Comparison of ENCODE assay signal across 8 mouse cellular contexts in genomic region chr19:44281825-44282447, GRCm38 (mm10). TPM values are rescaled to one million over a fixed set of nuclear protein-coding genes. Genes with fewer than 3 reads are reported as not detected.
A peak's percentile ranks its signal among the peaks of the same experiment; 100 is the strongest.
DNase-seq lines count a peak whose midpoint lies in the region; ATAC-seq and TF ChIP-seq lines count a peak whose summit lies in the region.
"Not testable (repeated sequence)": the region's sequence is repeated elsewhere in the genome, so short reads cannot be mapped to it uniquely, and the experiment has no call there.

No protein-coding gene starts in this region.

- TF ChIP-seq POLR2A in ES-Bruce4 (IDR thresholded peaks at IDR 0.05; ENCODE audit: insufficient read depth, low read length): not testable (repeated sequence)

- not testable (repeated sequence) for H3K9ac ChIP-seq in ES-Bruce4 (ENCODE audit: low read depth, poor library complexity, severe bottlenecking); embryonic facial prominence, embryonic 14.5 days (ENCODE audit: low read depth, low read length); hindbrain, postnatal 0 days (replicated peaks; ENCODE audit: low read length); liver, embryonic 16.5 days (ENCODE audit: low read depth, low read length); midbrain, embryonic 12.5 days (replicated peaks); neural tube, embryonic 15.5 days (replicated peaks)

- DNase-seq in embryonic facial prominence, embryonic 14.5 days (ENCODE audit: low spot score): peak; percentile 39
- DNase-seq in heart, embryonic 10.5 days (ENCODE audit: low spot score); hindbrain, postnatal 0 days (ENCODE audit: low spot score); limb, embryonic 10.5 days (ENCODE audit: low spot score): not testable (repeated sequence)

- H3K27ac ChIP-seq in ES-Bruce4 (ENCODE audit: insufficient read depth, low read length): peak overlapping the region; percentile 92
- H3K27ac ChIP-seq in embryonic facial prominence, embryonic 14.5 days (replicated peaks; ENCODE audit: low read depth, low read length): peak overlapping the region; percentile 77
- H3K27ac ChIP-seq in heart, embryonic 10.5 days: peak overlapping the region; percentile 93
- peak overlapping the region; percentile 45; the same call in 1 of the 2 replicates for H3K27ac ChIP-seq in hindbrain, postnatal 0 days
- H3K27ac ChIP-seq in limb, embryonic 10.5 days: peak overlapping the region; percentile 94
- peak overlapping the region; percentile 73 for H3K27ac ChIP-seq in liver, embryonic 16.5 days (ENCODE audit: low read length)
- H3K27ac ChIP-seq in midbrain, embryonic 12.5 days (replicated peaks): peak overlapping the region; percentile 94
- peak overlapping the region; percentile 58 for H3K27ac ChIP-seq in neural tube, embryonic 15.5 days (replicated peaks)

- WGBS in embryonic facial prominence, embryonic 14.5 days: 11% methylated on average over 1 of the region's 1 CpGs
- WGBS in heart, embryonic 10.5 days: 35% methylated on average over 1 of the region's 1 CpGs
- WGBS in hindbrain, postnatal 0 days: 52% methylated on average over 1 of the region's 1 CpGs
- WGBS in limb, embryonic 10.5 days: 39% methylated on average over 1 of the region's 1 CpGs
- 24% methylated on average over 1 of the region's 1 CpGs for WGBS in liver, embryonic 16.5 days (ENCODE audit: insufficient replicate concordance)
- 60% methylated on average over 1 of the region's 1 CpGs for WGBS in midbrain, embryonic 12.5 days
- WGBS in neural tube, embryonic 15.5 days: 58% methylated on average over 1 of the region's 1 CpGs

- not testable (repeated sequence) for ATAC-seq in embryonic facial prominence, embryonic 14.5 days (ENCODE audit: low read depth); hindbrain, postnatal 0 days; liver, embryonic 16.5 days (ENCODE audit: low read depth); midbrain, embryonic 12.5 days (ENCODE audit: low FRiP score, low read depth); neural tube, embryonic 15.5 days (ENCODE audit: low FRiP score)

- not testable (repeated sequence) for H3K36me3 ChIP-seq in ES-Bruce4 (ENCODE audit: control insufficient read depth, insufficient read depth, low read length, poor library complexity, severe bottlenecking); embryonic facial prominence, embryonic 14.5 days (ENCODE audit: control insufficient read depth, insufficient read depth, low read length); heart, embryonic 10.5 days; hindbrain, postnatal 0 days (ENCODE audit: insufficient read depth, low read length); limb, embryonic 10.5 days; liver, embryonic 16.5 days (ENCODE audit: control insufficient read depth, insufficient read depth); midbrain, embryonic 12.5 days; neural tube, embryonic 15.5 days

- H3K4me2 ChIP-seq in embryonic facial prominence, embryonic 14.5 days (ENCODE audit: low read depth, low read length); hindbrain, postnatal 0 days (ENCODE audit: low read depth, low read length); liver, embryonic 16.5 days (ENCODE audit: low read depth, low read length); midbrain, embryonic 12.5 days (replicated peaks); neural tube, embryonic 15.5 days: not testable (repeated sequence)

- H3K9me3 ChIP-seq in ES-Bruce4 (replicated peaks; ENCODE audit: control insufficient read depth, insufficient read depth, low read length, poor library complexity, severe bottlenecking); embryonic facial prominence, embryonic 14.5 days (ENCODE audit: control insufficient read depth, low read length); heart, embryonic 10.5 days; hindbrain, postnatal 0 days (ENCODE audit: low read length); limb, embryonic 10.5 days (replicated peaks); liver, embryonic 16.5 days (replicated peaks; ENCODE audit: control insufficient read depth, low read length); midbrain, embryonic 12.5 days; neural tube, embryonic 15.5 days (replicated peaks): not testable (repeated sequence)

- H3K4me3 ChIP-seq in ES-Bruce4 (ENCODE audit: low read depth, low read length); embryonic facial prominence, embryonic 14.5 days (ENCODE audit: low read depth, low read length); heart, embryonic 10.5 days; hindbrain, postnatal 0 days (ENCODE audit: low read length); liver, embryonic 16.5 days (ENCODE audit: low read depth, low read length); midbrain, embryonic 12.5 days; neural tube, embryonic 15.5 days (replicated peaks): not testable (repeated sequence)
- H3K4me3 ChIP-seq in limb, embryonic 10.5 days: peak overlapping the region; percentile 57; the same call in 1 of the 2 replicates

- H3K27me3 ChIP-seq in ES-Bruce4 (ENCODE audit: control insufficient read depth, insufficient read depth, low read length, poor library complexity, severe bottlenecking); embryonic facial prominence, embryonic 14.5 days (replicated peaks; ENCODE audit: control insufficient read depth, insufficient read depth, low read length); heart, embryonic 10.5 days (ENCODE audit: insufficient read depth, poor library complexity, severe bottlenecking); hindbrain, postnatal 0 days (ENCODE audit: insufficient read depth, low read length); limb, embryonic 10.5 days (ENCODE audit: low read depth, poor library complexity, severe bottlenecking); liver, embryonic 16.5 days (ENCODE audit: control insufficient read depth, insufficient read depth, low read depth, low read length); midbrain, embryonic 12.5 days; neural tube, embryonic 15.5 days (replicated peaks): not testable (repeated sequence)

- not testable (repeated sequence) for TF ChIP-seq CTCF in ES-Bruce4 (IDR thresholded peaks at IDR 0.05; ENCODE audit: low read depth, low read length); hindbrain, postnatal 0 days (IDR thresholded peaks at IDR 0.05; ENCODE audit: low read depth)

- H3K4me1 ChIP-seq in ES-Bruce4 (ENCODE audit: control insufficient read depth, insufficient read depth, low read length): peaks cover 28% of the 10 kb centered on the region
- H3K4me1 ChIP-seq in embryonic facial prominence, embryonic 14.5 days (ENCODE audit: control insufficient read depth, insufficient read depth, low read length): peaks cover 42% of the 10 kb centered on the region
- peaks cover 67% of the 10 kb centered on the region for H3K4me1 ChIP-seq in heart, embryonic 10.5 days
- peaks cover 25% of the 10 kb centered on the region for H3K4me1 ChIP-seq in hindbrain, postnatal 0 days (ENCODE audit: insufficient read depth, low read length)
- peaks cover 57% of the 10 kb centered on the region for H3K4me1 ChIP-seq in limb, embryonic 10.5 days
- H3K4me1 ChIP-seq in liver, embryonic 16.5 days (ENCODE audit: control insufficient read depth, low read depth, low read length): peaks cover 57% of the 10 kb centered on the region
- H3K4me1 ChIP-seq in midbrain, embryonic 12.5 days: peaks cover 45% of the 10 kb centered on the region
- H3K4me1 ChIP-seq in neural tube, embryonic 15.5 days: peaks cover 41% of the 10 kb centered on the region

- not testable (repeated sequence) for TF ChIP-seq EP300 in ES-Bruce4 (IDR thresholded peaks at IDR 0.05; ENCODE audit: insufficient read depth, low read depth, low read length)

RNA-seq across cellular contexts. Expression of gene Scd2, which starts 11.5 kb away (rescaled TPM):
- 329 and 359 TPM in 2 replicates for polyA plus RNA-seq in ES-Bruce4 (2011; ENCODE audit: insufficient read depth, insufficient read length, low read depth, missing spikeins)
- 212 and 224 TPM in 2 replicates for polyA plus RNA-seq in embryonic facial prominence, embryonic 14.5 days (2014; fragmentation: Nextera tagmentation; extraction: Ambion mirVana)
- polyA plus RNA-seq in heart, embryonic 10.5 days (2016; fragmentation: Nextera tagmentation; extraction: Ambion mirVana): 195 and 207 TPM in 2 replicates
- total RNA-seq in hindbrain, postnatal 0 days (2014; rRNA removed): 1,071 and 1,235 TPM in 2 replicates
- polyA plus RNA-seq in hindbrain, postnatal 0 days (2015; fragmentation: Nextera tagmentation; extraction: Ambion mirVana): 274 and 291 TPM in 2 replicates
- 324 and 335 TPM in 2 replicates for polyA plus RNA-seq in limb, embryonic 10.5 days (2016; fragmentation: Nextera tagmentation; extraction: Ambion mirVana)
- 131 and 147 TPM in 2 replicates for polyA plus RNA-seq in liver, embryonic 16.5 days (2015; fragmentation: Nextera tagmentation; extraction: Ambion mirVana)
- polyA plus RNA-seq in midbrain, embryonic 12.5 days (2016; fragmentation: Nextera tagmentation; extraction: Ambion mirVana): 419 and 424 TPM in 2 replicates
- polyA plus RNA-seq in neural tube, embryonic 15.5 days (2015; fragmentation: Nextera tagmentation; extraction: Ambion mirVana): 256 and 264 TPM in 2 replicates

RNA-seq across cellular contexts. Expression of gene Scd4, which starts 51.0 kb away (rescaled TPM):
- polyA plus RNA-seq in ES-Bruce4 (2011; ENCODE audit: insufficient read depth, insufficient read length, low read depth, missing spikeins): 0.19 TPM in 1 of 2 replicates, not detected in the other
- 0.37 and 0.51 TPM in 2 replicates for polyA plus RNA-seq in embryonic facial prominence, embryonic 14.5 days (2014; fragmentation: Nextera tagmentation; extraction: Ambion mirVana)
- 0.06 and 0.16 TPM in 2 replicates for polyA plus RNA-seq in heart, embryonic 10.5 days (2016; fragmentation: Nextera tagmentation; extraction: Ambion mirVana)
- 0.84 and 1.5 TPM in 2 replicates for total RNA-seq in hindbrain, postnatal 0 days (2014; rRNA removed)
- 0.09 and 0.16 TPM in 2 replicates for polyA plus RNA-seq in hindbrain, postnatal 0 days (2015; fragmentation: Nextera tagmentation; extraction: Ambion mirVana)
- 0.08 and 0.11 TPM in 2 replicates for polyA plus RNA-seq in limb, embryonic 10.5 days (2016; fragmentation: Nextera tagmentation; extraction: Ambion mirVana)
- polyA plus RNA-seq in liver, embryonic 16.5 days (2015; fragmentation: Nextera tagmentation; extraction: Ambion mirVana): 0.04 and 0.07 TPM in 2 replicates
- 0.10 and 0.11 TPM in 2 replicates for polyA plus RNA-seq in midbrain, embryonic 12.5 days (2016; fragmentation: Nextera tagmentation; extraction: Ambion mirVana)
- 0.09 and 0.15 TPM in 2 replicates for polyA plus RNA-seq in neural tube, embryonic 15.5 days (2015; fragmentation: Nextera tagmentation; extraction: Ambion mirVana)
